Mouse (Mus musculus) NIH3T3 (cell line): ENCODE measurements at regions not wholly inside any gene's neighbourhood (a gene's known extent, or its start where the extent isn't known, plus 50 kb on each side); places are given as distances from the start of the nearest gene placed in this dataset.
A peak's percentile ranks its signal among the peaks of the same experiment; 100 is the strongest.

Experiments used
- DNase-seq: peaks from one replicate; pipeline ENCODE4 v3.0.0-alpha.2; 2012; ENCODE audit warnings: low read depth

DNA sequence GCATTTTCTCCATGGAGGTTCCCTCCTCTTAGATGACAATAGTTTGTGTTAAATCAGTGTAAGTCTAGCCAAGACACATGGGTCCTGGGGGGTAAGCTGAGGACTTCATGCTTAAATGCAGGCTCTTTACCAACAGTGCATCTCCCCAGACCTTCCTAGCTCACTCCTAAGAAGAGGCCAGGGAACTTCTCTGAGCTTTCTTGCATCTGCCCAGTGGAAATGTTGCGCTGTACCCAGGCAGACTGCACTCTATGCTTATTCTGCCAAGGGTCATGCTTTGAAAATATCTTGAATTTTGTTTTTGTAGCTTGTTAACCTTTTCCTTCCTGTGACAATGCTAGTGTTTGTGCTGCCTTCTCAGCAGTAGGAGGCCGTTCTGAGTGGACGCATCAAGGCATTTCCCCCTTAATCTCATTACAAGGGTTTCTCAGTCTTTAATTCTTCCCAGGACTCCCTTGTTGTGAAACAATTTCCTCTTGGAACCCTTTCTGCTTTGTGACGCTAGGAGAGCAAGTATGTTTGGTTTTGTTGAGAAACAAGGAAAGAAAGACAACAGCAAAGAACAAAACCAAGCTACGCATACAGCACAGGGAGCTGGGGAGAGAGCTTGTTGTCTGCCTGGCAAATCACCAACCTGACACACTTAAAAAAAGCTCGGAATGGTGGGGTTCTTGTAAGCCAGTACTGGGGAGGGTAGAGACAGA lies 88.3 kb upstream of the Irf2bp2 start:
- DNase-seq: no peak

DNA sequence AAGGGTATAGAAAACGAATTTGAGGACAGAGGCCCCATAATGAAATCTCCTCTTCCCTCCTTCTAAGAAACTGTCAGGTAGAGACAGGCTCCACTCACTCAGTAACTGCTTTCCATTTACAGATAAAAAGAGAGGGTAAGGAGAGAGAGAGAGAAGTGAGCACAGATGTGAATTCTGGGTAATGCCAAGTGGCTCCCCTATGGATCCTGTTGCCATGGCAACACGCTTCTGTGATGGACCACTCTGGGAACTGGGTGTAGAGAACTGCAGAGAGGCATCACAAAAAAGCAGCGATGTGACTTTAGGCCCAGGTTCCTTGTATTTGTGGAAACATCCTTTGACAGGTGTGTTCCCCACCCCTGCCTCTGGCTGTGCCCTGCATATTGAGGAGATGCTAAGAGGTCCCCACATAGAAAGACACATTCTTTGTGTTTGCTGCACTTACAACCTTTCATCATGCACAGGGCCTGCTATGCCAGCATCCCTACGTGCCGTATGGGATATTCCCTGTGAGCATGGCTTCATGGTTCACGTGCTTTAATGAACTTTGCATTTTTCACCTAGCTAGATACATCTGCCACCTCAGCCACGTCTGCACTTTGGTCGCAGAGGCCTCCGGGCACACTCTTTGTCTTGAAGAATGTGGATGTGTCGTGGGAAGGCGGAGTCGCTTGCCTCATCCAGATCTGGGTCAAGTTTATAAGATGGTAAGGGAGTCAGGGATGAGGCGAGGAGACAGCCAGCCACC lies 84.4 kb upstream of the Irf2bp2 start:
- no peak for DNase-seq

DNA sequence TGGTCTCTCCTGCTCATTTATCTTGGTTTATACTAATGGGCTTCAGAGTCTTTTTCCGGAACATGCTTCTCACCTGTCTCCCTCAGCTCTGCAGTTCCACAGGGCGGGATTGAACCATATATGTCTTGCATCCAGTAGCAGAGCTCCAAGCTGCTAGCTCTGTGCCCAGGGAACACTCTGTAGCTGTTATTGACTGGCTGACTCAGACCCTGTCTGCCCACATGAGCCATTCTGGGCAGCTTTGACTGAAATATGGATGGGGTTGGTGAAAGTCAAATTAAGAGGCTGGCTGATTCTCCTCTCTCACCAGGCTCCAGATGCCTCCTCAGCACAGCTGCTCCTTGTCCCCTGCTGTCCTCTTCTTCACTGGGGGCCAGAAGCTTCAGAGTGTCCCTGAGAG lies 81.4 kb upstream of the Irf2bp2 start:
- peak; percentile 61 for DNase-seq

DNA sequence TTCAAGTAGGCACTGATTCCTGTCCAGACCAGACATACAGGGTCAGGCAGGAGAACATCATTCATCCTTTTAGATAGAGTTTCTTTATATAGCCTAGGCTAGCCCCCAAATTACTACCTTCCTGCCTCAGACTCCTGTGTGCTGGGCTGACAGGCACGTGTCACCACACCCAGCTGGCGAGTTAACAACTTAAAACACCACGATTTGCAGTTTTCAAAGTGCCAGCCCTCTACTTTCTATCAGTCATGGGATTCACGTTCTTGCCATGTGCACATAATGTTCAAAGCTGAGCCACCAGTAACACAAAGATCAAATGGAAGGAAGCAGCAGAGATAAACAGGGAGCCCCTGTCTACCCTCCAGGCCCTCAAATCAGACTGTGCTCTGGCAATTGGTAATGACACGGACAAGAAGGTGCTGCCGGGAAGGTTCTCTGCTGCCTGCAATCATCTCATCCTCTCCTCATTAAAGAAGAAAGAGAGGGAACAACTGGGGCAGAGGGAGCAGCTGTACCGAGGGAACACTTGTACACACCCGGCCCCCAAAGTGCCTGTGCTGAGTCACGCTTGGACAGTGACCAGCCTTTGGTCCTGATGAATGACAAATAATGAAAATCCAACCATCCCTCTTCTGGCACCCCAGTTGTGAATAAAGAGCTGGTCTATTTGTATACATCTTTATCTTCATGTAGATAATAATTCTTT lies 79.4 kb upstream of the Irf2bp2 start:
- peak; percentile 44 for DNase-seq

DNA sequence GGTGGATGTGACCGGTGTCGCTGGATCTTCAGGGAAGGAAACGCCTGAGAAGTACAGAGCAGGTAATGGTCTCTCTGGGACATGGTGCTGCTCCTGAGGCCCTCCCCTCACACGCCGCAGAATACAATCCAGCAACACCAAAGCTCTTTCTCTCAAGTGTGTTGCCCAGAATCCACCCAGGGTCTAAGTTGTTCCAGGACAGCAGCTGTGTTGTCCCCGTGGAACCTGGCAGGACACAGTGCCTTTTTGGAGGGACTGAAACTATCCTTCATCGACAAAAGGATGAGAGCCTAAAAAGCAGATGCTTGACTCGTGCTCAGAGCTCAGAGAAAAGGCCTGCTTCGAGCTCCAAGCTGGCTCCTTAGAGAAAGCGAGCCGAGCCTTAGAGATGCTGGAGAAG lies 77.8 kb upstream of the Irf2bp2 start:
- DNase-seq: no peak

DNA sequence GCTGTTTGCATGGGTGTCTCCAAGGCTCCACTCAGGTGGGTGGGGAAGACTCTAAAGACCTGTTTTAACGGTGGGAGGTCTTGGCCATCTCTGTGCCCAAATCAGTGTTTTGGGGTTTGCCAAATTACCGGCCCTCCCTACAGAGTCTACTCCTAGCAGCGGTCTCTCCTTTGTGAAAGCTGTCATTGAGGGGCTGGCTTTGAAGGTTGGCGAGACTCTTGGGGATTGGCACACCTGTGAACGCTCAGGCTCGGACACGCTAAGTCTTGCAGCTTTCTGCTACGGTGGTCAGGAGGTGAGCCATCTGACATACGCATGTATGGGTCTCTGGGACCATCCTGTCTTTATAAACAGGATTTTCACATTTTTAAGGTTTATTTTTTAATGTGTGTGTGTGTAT lies 76.1 kb upstream of the Irf2bp2 start:
- DNase-seq: no peak

DNA sequence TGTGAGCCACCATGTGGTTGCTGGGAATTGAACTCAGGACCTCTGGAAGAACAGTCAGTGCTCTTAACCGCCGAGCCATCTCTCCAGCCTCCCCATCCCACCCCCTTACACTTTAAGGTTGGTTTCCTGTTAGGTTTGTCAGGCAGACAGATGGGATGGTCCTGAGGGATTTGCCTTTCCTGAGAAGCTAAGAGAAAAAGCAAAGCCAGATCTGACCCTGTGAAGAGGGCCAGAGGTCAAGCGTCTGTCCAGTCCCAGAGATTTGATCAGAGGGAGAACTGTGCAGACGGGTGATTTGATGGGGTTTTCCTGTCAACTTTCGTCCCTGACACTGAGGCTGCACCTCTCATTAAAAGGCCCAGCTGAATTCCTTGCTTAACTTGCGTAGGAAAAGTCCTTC lies 75.4 kb upstream of the Irf2bp2 start:
- no peak for DNase-seq

DNA sequence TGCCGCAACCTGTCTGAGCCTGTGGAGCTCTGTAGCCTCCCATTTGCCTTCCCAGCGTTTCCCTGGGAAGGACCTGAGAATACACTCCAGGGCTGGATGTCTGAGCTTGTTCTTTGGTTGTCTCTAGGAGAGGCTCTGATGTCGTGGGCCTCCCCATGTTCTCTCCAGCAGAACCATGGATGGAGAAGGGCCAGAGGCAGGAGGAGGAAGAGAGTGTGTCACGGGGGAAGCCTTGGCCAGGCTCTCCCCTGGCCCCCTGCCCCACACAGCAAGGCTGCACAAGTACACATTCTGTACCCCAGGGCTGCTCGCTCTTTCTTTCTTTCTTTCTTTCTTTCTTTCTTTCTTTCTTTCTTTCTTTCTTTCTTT lies 74.9 kb upstream of the Irf2bp2 start:
- DNase-seq: peak; percentile 42

DNA sequence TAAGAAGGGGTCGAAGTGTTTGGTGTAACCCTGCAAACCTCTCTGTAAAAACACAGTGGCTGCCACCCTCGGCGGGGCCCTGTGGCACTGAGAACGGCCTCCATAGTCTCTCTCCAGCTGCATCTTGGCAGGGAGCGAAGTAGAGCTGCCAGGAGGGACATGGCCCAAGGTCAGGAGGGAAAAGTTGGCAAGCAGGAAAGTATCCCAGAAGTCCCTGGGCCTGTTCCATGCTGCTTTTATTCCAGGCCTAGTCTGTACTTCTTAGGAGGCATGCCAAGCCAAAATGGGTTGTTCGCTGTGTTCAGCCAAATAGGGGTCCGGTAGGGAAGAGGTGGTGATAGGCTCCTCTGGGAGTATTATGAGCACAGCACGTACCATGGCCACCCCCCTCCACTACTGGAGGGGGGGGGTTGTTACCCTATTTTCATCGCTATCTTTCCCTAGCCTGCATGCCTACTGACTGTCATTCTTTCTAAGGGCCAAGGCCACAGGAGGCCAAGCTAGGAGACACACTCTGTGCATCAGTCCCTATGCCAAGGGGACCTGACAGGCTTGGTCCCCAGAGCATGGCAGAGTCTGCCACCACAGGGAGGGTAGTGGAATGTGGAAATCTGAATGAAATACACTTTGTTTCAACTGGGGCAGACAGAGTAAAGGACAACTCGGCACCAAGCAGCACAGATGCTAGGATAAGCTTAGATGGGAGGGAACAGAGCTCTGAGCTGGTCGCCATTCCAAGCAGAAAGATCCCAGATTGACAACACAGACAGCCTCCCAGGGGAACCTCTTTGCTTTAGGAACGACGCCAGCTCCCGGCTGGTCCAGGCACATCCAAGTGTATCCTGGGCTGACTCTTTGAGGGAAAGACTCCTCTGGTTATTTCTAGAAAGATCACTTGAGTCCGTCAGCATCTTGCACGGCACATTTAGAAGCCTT lies 74.2 kb upstream of the Irf2bp2 start:
- peak; percentile 89 for DNase-seq

DNA sequence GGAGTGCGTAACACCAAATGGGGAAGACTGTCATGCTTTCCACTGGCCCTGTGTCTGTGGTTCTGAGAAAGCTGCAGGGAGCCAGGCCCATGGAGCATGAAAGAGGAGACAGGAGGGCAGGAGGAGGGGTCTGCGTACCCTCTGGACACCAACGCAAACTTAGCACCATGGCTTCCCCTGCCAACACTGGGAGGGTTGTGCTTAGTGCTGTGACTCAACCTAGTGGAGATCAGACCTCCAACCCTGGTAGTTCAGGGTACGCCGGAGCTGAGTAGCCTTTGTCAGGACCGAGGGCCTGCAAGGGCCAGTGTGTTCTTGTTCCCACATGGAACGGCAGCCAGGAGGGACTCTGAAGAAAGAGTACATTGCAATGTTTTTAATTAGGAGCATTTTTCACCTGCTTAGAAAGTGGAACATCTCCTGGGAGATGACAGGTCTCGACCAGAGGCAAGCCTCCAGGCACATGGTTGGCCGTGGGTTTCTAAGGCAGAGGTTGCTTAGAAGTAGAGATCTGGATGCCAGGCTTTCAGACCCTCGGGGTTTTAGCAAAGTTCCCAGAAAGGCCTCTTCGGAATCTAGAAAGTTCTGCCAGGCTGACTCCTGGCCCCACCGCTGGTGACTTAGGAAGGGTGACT lies 73.4 kb upstream of the Irf2bp2 start:
- peak; percentile 70 for DNase-seq

DNA sequence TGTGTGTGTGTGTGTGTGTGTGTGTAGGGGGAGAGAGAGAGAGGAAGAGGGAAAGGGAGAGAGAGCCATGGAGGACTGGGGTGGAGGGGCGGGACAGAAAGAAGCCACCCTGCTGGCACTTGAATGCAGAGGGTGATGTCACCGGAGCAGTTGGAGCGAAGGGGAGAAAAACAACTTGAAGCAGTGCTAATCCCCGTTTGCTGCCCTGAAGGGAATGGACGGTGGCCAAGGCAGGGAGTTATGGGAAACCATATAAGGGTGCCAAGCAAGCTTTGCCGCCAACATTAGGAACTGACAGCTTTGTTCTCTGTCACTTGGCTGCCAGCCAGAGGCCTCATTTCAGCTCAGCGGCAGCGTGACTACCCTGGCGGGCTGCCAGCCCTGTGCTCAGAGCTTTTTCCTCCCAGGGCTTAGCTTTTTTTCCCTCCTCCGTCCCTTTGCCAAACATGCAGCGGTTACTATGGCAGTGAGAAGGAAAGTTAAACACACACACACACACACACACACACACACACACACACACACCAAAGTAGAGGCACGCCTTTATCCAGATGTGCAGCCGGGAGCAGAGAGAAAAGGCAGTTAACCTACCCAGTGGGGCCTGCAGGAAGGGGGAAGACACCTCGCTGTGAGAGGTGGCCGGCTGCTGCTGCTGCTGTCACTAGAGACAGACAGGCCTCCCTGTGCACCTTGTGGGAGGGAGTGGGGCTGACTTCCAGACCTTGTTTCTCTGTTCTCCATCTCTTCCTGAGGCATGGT lies 72.7 kb upstream of the Irf2bp2 start:
- peak; percentile 100 for DNase-seq

DNA sequence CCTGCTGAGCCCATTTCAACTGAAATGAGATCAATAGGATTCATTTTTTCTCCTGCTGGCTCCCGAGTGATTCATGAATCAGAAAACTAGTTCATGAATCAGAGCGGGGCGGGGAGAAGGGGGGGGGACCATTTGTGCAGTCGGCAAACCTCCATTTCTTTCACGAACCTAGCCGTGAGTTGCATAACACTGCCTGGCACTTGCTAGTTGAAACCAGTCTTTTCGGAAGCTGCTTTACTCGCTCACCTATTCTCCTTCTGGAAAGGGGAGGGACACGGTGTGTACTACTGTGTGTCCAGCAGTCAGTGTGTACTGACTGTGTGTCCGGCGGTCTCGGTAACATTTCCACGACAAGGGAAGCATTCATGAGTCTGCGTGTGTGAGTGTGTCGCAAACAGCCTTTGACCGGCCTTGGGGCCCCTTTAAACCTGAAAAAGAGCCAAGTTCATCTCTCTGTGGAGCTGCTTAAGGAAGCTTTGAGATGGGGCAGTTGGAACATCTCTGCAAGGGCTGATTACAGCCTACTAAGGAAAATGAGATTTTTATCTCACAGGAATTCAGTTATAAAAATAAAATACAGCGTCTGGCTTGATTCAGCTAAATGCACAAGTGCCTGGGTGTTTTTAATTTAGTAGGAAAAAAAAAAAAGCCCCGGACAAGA lies 71.9 kb upstream of the Irf2bp2 start:
- peak; percentile 97 for DNase-seq

DNA sequence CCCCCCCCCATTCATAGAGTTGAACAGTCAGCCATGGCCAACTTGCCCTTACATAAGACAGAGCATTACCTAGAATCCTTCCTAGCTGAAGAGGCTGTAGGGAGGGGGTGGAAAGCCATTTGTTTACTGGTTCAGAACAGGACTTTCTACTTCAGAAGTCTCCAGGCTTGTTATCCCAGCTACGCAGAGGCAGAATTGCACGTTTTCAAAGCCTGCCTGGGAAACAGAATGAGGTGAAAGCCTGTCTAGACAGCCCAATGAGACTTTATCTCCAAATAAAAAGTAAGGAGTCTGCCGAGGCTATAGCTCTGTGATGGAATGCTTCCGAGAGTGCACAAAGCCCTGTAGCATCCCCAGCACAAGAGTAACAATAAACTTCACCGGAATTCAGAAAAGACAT lies 71.1 kb upstream of the Irf2bp2 start:
- DNase-seq: no peak

DNA sequence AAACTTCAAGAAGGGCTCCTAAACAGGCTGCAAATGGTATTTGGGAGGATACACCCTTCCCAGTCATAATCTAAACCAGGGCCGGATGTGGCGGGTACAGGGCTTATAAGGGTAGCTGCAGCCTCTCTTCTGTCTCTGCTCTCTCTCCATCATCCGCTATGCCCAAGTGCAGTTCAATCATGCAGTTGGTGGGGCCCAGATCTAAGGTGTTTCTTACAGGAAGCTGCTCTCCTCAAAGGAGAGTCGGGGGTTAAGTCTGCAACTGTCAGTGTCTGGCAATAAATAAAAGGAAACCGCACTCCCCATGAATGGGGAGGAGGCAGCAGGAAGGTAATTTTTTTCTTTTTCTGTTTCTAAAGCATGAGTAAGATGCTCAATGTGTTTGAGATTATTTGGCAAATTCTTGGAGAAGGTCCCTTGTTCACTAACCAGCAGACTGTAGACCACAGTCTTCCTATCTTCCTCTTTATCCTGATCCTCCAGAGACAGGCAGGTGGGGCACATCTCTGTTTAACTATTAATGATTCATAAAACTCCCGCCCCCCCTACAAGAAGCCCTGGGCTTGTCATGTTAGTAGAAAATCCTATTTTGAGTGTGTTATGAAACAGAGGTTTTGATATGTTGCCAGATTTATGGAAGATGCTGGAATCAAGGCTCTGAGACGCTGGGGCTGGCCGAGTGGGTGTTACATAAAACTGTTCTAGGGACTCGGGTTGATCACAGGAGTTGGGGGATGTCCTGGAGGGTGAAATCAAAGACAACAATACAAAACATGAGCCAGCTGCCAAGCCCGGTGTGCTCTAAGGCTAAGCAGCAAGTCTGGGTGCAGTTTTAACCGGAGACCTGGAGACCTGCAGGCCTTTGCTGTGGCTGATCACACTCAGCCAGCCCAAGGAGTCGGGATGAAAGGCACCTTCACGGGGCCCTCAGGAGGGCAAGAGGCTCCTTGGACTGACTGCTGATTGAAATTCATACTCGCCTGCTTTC lies 69.3 kb upstream of the Irf2bp2 start:
- DNase-seq: peak; percentile 81

DNA sequence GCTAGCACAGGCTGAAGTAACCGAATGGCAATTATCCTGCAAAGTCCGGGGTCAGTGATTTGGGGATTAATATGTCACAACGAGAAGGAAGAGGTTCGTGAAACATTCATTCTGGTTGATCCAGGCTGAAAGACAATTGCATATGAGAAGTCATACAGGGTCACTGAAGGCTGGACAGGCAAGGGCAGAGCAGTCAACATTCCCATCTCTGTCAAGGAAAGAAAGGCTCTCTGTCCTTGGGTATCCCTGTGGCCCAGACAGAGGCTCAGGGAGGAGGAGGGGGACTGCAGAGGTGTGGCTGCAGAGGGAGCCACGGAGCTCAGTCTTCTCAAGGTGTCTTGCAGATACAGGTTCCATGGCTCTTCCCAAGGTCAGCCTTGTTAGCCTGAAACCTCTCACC lies 68.4 kb upstream of the Irf2bp2 start:
- DNase-seq: no peak

DNA sequence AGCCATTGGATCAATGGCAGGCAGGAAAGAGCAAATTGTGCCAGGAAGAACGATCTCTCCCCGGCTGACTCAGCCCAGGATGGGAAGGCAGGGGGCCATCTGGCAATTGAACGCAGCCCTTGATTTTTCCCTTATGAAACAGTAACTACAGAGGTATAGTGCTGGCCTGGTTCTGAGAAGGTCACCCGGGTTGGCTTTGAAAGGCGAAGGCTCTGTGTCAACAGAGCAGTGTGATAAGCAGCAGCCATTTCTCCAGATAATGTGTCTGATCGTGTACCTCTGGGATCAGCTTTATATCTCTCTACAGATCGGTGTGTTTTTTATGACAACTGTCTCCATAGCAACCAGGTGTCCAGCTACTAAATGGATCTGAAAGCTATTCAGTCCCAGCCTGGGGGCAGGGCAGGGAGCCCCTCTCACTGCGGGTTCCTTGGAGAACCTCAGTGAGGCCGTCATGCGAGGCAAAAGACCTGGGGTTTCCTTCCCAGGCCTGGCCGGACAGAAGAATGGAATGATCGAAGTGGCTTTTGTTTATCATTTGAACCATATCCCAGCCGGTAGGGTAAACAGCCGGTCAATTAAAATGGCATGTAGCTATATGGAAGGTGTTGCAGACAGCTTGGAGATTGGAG lies 67.8 kb upstream of the Irf2bp2 start:
- DNase-seq: peak; percentile 85

DNA sequence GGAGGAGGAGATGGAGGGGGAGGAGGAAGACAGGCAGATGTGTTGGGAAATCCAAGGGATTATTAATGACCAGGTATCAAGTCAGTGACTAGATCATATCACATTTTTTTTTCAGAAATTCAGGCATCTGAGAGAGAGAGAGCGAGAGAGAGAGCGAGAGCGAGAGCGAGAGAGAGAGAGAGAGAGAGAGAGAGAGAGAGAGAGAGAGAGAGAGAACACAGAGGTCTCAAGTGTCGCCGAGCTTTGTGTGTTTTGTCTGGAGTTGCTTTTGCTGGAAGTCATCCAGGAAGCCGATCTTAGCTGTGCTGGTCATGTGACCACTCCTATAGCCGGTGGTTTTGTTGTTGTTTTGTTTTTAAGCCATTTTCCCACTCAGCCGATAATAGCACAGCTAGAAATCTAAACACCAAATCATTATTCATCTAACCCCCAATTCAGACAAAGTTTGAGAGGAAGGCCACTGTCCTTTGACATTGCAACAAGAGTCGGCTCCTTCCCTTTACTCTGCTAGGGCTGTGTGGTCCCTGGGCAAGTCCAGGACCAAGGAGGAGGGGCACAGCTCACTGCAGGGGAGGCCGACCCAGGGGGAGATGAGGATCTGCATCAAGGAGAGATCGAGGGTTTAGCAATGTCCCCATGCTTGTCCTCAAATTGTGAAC lies 67.0 kb upstream of the Irf2bp2 start:
- DNase-seq: peak; percentile 64
